Mouse (Mus musculus) kidney, postnatal 14 days (tissue): ENCODE results near the gene Dnajb13.
A peak's percentile ranks its signal among the peaks of the same experiment; 100 is the strongest.

ENCODE experiments used
- DNase-seq: peaks from one replicate; pipeline ENCODE4 v3.0.0; 2022; ENCODE audit warnings: mixed read lengths

Dnajb13 gene

DNA sequence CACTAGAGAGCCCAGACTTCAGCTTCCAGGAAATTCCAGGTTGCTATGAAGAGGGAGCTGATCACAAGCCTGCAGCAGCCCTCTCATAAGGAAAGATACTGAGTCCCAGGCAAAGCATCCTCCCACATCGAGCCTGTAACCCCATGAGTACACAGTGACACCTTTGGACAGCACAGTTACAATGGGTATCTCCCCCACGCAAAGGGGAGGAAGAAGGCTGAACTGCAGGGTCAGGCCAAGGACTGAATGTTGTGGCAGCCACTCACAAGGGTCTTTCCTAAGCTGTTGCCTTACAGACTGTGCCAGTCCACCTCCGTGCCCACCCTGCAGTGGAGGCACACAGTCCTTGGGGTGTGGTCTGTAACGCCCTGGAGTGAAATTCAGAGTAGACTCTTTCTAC lies 8.3 kb downstream of the Dnajb13 start:
- DNase-seq, result no peak

DNA sequence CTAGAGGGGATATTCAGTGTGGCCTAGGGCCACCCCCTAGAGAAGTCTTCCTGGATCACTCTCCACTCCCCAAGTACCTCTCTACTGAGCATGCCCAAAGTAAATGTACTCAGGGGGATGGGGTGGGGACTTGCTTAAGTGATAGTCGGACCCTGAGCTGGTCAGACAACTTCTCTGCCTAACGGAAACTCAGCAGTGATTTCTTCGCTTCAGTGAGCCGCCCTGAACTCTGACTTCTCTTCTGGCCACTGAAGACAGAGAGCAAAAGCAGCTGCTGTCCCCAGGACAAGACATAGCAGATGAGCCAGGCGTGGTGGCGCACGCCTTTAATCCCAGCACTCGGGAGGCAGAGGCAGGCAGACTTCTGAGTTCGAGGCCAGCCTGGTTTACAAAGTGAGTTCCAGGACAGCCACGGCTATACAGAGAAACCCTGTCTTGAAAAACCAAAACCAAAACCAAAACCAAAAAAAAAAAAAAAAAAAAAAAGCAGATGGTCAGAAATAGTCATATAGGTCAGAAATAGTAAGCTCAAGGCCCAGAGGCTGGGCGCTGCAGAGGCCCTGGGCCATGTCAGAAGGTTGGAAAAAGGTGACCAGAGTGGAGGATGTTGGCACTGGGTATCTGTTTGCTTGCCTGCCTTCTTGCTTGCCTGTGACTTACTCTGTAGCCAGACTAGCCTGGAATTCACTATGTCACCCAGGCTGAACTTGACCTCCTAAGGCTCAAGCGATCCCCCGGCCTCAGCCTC lies 9.8 kb downstream of the Dnajb13 start:
- no peak for DNase-seq

DNA sequence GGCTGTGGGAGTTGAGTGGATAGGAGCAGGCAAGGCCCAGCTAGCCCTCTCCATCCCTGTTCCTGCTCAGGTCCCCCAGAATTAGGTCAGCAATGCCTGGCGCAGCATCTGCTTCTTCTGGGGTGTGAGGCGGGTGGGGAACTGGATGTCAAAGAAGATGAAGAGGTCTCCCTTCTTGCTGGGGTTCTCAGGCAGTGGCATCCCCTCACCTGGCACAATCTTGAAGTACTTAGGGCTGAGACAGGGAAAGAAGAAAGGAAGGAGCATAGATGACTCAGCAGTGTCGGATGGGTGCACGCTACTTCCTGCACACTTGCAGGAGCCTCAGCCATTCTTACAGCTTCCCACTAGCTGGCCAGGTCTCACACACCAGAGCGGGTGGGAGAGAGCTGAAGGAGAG lies 11.7 kb downstream of the Dnajb13 start:
- DNase-seq, result no peak

DNA sequence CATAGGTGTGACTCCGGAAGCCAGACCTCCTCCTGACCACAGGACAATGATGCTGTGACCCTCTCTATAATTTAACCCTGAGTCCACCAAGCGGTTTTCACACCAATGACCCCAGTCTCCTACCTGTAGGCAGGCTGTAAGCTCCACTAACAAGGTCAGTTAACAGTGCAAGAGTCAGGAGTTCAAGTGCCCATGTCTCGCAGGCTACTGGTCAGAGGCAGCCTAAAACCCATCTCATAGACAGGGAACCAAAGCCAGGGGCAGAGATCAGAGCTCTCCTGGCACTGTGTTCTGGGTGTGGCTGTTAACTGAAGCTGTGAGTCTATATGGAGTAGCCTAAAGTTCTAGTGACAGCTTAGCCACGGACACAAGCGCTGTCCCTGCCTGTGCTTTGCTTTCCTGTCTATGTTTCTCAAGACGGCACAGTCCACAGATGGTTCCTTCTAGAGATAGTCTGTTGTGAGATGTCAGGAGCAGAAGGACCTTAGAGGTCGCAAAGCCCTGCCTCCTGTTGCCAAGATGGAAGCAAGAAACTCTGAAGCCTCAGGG lies 12.3 kb downstream of the Dnajb13 start:
- DNase-seq, result no peak

DNA sequence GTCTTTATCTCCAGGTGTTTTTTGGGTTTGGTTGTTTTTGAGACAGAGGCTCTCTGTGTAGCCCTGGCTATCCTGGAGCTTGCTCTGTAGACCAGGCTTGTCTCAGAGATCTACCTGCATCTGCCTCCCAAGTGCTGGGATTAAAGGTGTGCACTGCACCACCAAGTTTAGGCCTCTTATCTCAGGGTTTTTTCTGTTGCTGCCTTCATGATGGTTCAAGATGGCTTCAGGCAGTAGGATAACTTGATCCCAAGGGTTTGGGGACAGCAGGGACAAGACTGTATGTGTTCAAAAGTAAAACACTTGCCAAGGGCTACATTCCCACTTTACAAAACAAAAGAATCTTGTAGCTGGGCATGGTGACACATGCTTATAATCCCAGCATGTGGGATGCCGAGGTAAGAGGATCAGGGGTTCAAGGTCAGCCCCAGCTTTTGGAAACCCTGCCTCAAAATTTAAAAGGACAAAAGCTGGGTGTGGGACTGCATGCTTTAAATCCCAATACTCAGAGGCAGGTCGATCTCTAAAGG lies 12.9 kb downstream of the Dnajb13 start:
- no peak for DNase-seq

DNA sequence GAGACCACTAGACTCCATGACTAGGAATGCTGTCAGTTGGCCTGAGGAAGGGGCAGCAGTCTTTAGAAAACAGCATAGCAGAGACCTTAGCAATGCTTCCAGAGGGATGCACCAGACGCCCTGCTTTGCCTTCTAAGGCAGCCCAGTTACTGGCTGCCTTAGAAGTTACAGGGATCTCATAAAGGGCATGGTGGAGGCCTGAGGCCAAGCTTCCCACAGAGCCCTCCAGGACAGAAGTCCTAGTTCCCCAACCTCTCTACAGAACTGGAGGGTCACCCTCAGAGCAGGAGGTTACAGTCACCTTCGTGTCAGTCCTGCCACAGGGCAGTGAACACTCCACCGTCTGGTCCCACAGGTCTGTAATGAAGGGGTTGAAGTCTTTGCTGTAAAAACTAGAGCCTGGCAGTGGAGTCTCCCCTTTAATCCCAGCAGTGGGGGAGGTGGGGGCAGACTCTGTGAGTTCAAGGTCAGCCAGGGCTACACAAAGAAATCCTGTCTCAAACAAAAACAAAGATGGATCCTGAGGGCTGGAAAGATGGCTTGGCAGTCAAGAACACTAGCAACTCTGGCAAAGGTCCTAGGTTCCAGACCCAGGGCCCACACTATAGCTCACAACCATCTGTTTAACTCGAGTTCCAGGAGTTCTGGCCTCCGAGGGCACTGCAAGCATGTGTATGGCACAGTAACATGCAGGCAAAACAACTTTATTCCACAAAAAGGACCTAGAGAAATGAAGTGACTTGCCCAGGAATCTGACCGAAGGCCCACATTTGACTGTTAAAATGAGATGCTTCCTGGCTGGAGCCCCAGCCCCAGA lies 13.5 kb downstream of the Dnajb13 start:
- no peak for DNase-seq

DNA sequence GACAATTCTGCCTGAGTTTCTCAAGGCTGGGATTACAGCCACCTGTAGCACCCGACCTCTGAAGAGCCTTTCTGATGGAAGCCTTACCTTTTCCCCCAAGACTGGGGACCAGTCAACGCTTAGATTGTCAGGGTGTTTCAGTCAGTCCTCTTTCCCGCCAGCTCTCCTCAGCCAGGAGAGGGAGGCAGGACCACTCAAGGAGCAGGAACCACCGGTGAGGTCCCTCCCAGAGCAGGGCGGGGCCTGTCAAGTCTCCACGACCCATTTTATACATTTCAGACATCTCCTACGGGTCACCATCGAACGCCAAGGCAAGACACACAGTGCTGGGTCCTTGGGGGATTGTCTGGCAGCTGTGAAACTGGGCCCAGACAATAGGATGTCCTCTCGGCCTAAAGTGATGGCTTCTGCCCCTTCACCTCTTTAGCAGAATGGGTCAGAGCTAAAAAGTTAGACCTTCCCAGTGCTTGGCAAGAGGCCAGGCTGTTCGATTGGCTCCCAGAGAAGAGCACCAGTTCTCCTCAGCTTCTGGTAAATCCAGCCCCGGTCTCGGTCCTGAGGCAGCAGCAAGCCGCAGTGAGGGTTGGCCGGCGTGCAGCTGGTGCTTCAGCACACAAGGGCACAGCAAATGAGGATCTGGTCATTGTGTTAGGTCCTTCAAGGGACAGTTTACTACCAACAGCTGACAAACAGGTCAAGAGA lies 14.3 kb downstream of the Dnajb13 start:
- DNase-seq, result no peak

DNA sequence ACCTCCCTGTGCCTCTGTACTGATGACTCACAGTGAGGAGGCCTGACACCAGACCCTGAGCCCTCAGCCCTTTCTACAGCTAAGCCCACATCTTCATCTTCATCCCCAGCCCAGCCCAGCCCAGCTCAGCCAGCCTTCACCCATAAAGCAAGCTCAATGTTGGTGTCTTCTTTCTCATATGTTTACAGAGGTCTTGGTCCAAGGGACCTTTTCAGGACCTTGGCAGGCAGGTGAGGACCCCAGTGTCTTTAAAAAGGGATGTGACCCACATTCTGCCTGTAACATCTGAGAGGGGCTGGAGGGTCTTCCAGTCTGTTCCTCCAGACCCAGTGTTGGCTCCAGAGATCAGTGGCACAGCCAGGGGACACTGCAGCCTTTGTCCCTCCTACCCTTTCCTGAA lies 15.3 kb downstream of the Dnajb13 start:
- DNase-seq, result no peak

DNA sequence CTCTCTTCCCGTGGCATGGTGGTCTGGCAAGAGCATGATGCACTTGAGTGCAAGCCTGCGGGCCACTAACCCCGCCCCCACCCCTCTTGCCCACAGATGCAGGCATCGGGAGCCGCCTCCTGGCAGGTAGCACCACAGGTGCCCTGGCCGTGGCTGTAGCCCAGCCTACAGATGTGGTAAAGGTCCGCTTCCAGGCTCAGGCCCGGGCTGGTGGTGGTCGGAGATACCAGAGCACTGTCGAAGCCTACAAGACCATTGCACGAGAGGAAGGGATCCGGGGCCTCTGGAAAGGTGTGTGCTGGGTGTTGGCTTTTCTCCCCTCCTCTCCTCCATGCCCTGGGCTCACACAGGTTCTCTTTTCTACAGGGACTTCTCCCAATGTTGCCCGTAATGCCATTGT lies 16.8 kb downstream of the Dnajb13 start:
- no peak for DNase-seq

DNA sequence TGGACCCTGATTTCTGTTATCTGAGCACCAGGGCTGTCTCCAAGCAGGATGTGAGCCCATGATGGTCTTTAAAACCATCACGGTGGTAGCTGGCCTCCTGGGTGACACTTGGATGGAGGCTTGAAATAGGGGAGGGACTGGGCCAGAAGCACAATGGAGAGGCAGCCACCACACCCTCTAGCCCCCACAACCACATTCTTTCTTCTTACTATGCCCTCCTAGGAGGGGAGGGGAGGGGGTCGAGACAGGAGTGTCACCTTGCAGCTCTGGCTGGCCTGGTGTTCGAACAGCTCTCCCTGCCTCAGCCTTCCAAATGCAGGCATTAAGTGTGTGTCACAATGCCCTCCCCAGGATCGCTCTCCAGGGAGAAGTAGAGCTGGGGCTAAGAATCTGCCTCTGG lies 17.4 kb downstream of the Dnajb13 start:
- DNase-seq, result no peak

DNA sequence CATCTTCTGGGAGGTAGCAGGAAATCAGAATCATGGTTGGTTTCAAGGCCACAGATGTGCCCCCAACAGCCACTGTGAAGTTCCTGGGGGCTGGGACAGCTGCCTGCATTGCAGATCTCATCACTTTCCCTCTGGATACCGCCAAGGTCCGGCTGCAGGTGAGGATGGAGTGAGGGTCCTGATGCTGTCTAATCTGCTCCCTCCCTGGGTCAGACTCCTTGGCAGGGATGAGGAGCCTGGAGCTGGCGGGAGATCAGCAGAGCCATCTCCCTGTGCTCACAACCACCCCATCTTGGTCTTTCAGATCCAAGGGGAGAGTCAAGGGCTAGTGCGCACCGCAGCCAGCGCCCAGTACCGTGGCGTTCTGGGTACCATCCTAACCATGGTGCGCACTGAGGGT lies 18.0 kb downstream of the Dnajb13 start:
- no peak for DNase-seq

DNA sequence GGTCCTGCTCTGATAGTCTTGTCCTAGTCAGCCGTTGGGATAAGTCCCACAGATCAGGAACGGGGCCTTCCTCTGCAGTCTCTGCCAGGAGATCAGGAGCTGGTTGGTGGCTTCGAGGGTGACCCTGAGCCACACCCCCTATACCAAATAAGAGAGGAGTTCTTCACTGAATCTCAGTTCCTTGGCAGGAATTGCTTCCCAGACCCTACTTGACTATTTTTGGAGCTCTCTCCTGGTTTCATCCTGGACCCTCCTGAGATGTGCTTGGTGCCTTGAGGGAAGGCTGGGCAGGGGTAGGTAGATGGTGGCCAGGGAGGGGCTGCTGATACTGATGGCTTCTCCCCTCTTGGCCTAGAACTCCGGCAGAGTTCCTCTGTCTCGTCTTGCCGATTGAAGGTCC lies 18.4 kb downstream of the Dnajb13 start:
- DNase-seq, result no peak

DNA sequence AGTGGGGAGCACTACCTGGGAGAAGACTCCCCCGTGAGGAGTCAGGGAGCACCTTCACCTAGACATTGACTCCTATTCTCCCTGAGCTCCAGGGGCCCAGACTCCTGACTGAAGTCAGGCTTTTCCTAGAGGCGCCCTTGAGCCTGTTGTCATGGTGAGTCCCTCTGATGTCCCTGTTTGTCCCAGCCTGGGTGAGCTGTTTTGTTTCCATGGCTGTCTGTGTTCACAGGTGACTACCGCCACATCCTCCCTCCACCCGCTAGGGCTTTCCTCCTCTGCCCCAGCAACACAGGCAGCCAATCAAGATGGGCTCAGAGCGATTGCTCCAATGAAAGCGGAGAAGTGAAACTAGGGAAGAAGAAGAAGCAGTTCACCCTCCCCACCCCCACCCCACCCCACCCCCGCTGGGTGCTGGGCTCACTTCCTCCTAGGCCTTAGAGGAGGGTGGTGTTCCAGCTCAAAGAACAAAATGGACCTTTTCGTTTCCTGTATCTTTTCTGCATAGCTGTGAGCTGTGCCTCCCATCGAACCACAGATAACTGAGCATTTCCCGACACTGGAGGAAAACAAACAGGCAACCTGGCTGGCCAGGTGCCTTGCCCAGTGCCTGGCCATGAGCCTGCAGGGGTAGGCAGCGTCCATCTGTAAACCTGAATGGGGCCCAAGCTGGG lies 19.0 kb downstream of the Dnajb13 start:
- peak; percentile 76 for DNase-seq

DNA sequence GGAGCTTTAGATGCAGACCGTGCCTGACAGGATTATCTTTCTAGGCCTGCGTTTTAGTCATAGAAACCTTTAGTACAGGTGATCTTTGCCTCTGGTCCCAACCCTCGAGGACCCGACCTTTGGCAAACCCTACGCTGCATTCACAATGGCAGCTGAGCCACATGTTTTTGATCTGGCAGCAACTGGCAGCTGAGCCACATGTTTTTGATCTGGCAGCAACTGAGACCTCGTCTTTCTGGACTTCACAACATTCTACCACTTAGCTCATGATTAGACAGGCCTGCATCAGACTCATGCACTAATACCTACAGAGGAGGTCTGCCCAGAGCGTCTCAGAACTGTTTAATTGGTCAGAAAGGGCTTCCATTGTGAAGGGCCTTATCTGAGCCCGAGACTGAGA lies 19.7 kb downstream of the Dnajb13 start:
- no peak for DNase-seq

DNA sequence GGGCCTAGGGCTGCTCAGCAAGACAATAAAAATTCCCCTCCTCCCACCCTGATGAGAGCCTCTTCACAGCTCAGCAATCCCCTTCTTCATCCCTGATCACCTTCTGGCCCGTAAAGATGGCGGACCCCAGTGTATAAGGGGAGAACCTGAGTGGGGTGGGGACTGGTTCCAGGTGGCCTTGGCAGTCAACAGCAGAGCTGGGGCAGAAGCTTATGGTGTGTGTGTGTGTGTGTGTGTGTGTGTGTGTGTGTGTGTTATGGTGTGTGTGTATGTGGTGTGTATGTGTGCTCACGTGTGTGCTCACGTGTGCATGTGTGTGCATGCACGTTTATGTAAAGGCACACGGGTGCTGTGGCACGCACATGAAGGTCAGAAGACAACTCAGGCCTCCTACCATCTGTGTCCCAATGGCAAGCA lies 20.3 kb downstream of the Dnajb13 start:
- DNase-seq, result no peak

DNA sequence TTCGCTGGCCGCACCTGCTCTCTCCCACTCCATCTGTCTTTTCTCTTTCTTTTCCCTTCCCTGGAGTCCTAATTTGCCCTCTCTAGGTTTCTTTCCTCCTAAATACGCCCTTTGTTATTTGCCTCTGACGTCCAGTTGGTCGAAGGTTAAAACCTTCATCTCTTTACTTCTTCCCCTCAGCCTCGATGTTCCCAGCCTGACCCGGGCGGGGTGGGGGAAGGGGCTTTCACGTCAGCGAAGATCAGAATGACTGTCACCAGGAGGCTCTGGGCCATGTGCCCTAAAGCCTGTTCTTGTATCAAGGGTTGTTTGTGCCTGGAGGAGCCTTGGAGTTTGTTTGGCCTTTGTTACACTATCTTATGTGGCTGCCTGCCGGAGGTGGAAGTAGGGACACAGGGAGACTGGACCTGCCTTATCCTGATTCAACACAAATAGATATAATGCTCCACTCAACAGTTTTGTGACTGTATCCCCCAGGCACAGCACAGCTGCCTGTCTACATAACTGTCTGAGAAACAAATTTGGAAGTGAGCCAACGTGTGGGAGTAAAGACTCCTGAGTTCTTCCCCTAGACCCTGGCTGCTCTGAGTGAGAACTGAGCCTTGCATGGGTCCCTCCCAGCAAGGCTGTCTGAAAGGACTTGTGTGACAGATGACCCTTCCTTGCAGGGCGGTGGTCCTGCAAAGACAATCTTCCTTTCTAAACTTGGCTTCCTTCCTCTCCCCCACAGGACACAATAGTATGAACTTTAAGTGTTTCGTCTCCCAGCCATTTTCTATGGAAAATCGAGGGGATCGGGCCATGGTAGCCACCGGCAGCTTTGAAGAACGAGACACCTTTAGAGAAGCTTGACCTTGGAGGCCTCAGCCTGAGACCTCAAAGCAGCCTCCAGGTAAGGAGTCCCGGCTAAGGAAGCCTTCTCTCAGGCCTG lies 21.0 kb downstream of the Dnajb13 start:
- DNase-seq, result peak; percentile 58

DNA sequence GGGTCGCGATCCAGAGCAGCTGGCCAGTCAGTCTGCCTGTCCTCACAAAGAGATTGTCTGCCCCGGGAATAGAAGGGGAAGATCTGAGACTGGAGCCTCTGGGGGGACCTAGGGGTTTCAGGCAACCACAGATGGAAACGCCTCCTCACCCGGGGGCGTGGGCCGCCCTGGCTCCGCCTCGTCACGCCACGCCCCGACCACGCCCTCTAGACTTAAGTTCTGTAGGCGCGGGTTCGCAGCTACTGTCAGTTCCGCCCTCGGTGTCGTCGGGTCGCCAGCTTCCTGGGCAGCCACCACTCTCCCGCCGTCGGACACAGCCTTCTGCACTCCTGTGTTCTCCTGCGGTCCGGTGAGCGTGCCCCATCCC lies 21.7 kb downstream of the Dnajb13 start, which contains the start of gene Ucp2:
Gene Ucp2, plus strand, starts transcription at position 221 of the 367 bp plus-strand sequence.
- peak; percentile 92 for DNase-seq

DNA sequence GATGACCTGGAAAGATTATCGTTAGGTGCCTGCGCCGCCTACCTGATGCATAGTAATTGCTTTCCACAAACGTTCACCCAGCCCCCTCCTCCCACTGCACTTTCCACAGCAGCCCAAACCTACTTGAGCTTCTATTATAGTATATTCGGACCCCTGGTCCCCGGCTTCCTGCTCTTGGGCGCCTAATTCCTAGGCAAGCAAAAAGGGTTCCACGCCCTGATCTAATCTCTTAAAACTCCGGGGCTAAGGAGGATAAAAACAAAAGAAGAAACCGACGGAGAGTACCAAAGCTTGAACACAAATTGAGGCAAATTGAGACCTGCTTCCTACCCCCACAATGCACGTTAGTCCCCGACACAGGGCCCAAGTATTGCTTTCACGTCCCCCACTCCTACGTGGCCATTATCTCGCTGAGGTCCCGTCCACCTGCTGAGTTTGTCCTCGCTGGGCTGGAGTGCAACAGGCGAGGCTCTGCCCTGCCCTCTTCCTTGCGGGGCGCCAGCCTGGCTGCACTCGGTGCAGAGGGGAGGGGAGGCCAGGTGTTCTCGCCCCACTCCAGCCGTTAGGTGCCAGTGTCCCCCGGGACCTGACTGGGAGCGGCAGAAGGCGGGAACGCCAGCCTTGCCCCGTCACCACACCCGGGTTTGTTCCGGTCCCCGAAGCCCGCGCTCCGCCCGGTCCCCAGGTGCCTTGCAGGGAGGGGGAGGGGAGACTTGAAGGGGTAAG lies 22.2 kb downstream of the Dnajb13 start:
- no peak for DNase-seq

DNA sequence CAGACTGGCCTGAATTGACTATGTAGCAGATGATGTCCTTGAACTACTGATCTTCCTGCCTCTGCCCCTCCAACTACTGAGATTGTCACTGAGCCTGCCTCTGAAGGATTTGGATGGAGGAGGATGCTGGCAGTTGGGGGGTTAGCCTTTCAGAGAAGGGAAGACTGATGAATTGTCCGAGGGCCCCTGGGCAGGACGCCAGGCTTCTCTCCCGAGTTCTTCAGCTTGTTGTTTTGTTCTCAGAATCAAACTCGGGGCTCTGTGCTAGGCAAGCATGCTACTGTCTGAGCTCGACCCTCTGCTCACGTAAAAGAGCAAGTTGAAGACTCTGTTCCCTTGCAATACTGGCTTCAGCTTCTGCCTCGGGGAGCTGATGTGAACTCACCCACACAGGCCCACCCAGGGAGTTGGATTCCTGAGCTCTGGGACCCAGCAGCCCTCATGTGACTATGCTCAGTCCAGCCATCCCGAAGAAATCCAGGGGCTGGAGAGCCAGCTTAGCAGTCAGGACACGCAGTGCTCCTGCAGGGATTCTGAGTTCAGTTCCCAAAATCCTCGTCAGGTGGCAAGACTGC lies 26.2 kb downstream of the Dnajb13 start:
- no peak for DNase-seq

DNA sequence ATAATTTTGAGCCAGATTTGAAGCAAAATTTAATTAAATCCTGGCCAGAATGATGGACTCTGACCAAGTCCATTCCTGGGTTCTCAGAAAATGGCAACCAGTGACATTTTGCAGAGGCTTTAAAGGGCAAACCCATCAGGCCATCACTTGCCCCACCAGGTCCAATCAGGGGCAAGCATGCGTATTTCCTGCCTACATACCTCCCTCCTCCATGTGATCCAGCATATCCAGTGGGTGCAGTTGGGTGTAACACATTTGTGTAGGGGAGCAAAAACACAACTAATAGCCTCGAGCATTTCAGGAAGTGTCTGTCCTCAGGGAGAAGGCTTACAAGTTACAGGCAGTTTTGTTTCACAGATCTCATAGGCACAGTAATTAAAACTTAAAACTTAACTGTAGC lies 27.5 kb downstream of the Dnajb13 start:
- no peak for DNase-seq
